Mouse (Mus musculus): Measurements from ENCODE around the gene Hoxa13.

Gene Hoxa13

DNA sequence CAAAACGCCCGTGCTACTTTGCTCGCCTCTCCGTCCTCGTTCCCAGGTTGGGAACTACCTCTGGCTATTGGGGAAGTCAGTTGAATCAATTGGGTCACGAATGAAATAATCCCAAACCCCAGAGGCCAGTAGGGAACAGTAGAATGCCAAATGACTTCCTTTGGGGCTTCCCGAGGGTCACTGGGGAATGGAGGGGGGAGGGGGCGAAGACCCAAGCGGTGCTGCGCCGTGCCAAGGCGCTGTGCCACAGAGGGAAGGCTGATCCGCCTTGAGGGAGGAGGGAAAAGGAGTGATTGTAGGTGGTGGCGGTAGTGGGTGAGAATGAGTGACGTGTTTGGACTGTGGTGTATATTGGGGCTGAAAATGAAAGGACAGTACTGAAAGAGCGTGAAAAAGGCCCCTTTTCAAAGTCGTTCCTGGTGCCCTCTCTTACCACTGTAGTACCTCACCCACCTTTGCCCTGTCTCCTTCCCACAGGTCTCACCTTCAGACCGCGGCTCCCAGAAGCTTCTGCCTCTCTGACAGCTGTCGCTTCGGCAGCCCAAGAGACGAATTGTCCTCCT lies 48.0 kb downstream of the Hoxa13 start:
- DNase-seq (ENCODE audit: low read depth, low spot score), result no peak

DNA sequence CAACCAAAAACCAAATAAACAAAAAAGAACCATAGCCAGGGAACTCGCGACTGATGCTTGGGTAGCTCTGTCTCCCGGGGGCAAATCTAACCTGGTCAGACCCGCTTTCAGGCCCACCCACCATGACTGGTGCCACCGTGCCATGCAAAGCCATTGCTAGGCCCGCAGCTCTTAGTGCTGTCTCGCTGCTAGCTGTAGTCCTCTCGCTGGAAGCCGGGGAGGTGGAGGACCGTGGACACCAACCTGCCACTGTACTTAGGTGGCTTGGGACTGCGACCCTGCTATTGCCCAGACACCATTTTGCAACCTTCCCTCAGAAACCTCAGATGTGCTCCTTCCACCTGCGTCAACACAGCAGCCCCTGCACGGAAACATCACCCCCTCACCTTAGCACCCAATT lies 48.7 kb downstream of the Hoxa13 start:
- DNase-seq (ENCODE audit: low read depth, low spot score), result no peak

DNA sequence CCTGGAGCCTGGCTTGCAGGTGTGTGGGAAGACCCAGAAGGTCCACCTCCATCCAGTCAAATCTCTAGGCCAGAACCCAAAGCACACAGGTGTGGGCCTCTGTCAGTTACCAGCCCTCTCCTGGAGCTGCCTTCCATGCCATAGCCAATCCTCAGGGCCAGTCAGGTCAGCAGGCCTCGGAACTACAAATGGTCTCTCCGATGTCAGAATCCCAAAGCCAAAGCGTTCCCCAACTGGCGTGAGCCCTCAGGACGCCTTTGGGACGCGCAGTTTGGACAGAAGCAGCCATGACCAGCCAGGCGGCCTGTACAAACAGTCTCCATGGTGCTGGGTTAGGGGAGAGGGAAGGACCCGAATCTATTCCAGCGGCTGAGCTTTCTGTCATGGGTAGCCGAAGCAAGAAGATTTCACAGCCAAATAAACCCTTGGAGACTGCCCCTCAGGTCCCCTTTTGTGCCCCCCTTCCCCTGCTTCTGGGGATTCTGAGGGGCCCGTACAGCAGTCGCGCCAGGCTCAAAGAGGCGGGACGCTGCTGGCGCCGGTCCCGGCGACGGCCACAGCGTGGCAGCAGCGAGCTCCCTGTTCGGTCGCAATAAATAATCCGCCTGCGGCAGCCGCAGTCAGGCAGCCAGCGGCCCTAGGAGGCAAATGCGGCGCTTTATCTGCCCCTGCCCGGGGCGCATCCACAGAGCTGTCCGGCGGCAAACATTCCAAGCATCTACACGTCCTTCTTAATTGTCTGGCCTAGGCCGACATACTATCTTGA lies 49.3 kb downstream of the Hoxa13 start:
- no peak for DNase-seq (ENCODE audit: low read depth, low spot score)

DNA sequence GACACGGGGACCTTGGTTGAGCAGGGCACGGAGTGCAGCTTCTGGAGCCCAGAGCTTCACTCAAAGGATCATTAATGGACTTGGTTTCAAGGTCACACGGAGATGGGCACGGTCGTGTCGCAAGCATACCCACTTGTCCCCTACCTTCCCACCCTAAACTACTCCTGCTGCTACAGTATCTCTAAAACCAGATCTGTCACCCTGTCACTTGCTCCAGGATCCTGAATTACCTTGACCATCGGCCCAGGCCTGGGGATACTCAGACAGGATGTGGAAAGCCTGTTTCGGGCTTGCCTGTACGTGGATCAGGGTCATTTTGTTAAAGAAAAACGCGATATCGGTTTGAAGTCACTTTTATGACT lies 51.0 kb downstream of the Hoxa13 start:
- DNase-seq (ENCODE audit: low read depth, low spot score), result no peak

DNA sequence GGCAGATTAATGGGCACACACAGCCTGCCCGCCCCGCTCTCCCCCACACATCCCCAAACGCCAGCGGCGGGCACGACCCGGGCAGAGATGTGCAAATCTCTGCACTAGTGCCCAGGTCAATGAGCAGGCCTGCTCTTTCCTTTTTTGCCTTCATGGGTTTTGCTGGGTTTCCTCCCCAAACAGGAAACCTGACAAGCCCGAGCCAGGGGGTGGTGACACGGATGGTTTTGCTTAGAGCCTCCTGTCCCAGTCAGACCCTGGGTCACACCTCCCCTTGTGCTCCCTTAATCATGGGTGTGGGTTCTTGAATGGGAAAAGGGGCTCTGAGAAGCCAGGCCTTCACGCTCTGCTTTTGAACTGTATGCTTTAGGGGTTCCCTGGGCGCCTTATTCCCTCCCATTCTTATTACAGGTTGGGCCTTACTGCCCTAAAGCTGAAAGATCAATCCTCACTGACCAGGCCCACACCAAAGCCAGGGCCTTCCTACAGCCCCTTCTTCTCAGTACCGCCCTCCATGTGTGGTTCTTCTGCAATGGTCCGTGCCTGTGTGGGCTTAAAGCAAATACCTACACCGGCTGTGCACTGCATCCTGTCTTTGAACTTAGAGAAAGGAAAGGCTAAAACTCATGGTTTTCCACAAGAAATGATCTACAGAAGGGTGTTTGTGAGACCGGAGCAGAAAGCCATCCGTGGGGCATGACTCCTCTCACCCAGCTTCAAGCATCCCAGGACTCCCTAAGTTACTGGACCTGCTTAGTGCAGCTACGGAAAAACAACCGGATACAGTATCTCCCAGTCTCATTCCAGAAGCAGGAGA lies 51.6 kb downstream of the Hoxa13 start:
- DNase-seq (ENCODE audit: low read depth, low spot score), result no peak

DNA sequence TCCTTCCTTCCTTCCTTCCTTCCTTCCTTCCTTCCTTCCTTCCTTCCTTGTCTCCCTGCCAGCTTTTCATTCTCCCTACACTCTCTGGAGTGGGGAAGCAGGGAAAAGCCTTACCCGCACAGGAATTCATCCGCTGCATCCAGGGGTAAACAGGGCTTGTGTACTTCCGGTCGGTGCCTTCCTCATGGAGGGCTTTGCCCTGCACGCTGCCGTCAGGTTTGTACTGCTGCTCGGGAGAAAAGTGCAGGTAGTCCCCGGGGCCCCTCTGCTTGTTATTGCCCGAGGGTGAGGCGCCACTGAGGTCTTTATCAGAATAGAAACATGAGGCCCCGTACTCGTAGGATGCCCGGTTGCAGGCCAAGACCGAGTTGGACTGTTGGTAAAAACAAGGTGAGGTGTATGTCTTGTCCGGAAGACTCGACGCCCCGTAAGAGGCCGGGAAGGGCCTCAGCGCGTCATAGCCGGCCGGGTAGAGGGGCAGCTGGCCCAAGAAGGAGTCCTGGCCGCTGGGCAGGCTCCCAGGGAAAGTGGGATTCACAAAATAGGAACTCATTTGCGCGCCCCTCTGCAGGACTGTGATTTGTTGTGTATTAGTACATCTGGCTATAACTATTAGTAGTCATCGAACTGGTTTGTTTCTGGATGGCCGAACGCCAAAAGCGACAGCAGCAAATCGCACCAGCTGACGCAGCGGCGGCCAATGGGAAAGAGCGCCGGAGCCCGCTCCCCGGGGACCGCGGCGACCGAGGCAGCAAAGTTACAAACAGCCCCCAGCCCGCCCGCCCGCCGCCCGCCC lies 52.4 kb downstream of the Hoxa13 start, which contains the start of gene Hoxa6:
Gene Hoxa6, minus strand, starts transcription at position 651 of the 796 bp plus-strand sequence.
- no peak for DNase-seq (ENCODE audit: low read depth, low spot score)
